Mouse (Mus musculus) adrenal gland, postnatal 4 days (tissue): ENCODE measurements around the gene Rbfox1. TPM values are rescaled to one million over a fixed set of nuclear protein-coding genes. Genes with fewer than 3 reads are reported as not detected.

Experiments used
- DNase-seq, 2 experiments: peaks; one replicate each; pipeline ENCODE4 v3.0.0; 2021 to 2022; ENCODE audit warnings: low spot score in 2 of 2, mixed read lengths in 2 of 2
- total RNA-seq, 2 experiments: library from RNA; stranded (reverse); gene quantifications; 2 replicates each; pipeline ENCODE4 v1.2.3; 2021

The Rbfox1 gene
- total RNA-seq, 2 experiments from 2014 or later, result 9.7 to 10.4 TPM

GRCm38 (mm10) chr16:6348581-6349241, 463.6 kb downstream of the Rbfox1 start:
- no peak for DNase-seq

- DNase-seq, result no peak
These were observed 464.2 kb downstream of the Rbfox1 start for GRCm38 (mm10) chr16:6349381-6349780.

DNA sequence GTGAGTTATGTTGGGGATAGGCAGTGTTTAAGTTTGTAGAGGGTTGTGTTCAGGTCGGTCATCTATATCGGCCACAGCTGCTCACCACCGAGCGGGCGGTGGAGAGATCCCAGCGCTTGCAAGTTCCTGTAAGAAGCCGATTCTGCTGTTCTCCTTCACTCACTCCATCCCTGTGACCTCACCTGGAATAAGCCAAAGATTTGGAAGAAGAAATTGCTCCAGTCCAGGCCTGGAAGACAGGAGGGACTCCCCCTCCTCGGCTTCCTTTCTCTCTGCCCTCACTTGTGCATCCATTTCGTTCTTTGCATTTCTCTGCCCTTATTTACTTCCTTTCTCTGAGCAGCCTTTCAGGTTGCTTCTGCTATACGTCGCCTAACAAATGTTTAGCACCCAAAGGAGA, 465.1 kb downstream of the Rbfox1 start:
- no peak for DNase-seq

DNA sequence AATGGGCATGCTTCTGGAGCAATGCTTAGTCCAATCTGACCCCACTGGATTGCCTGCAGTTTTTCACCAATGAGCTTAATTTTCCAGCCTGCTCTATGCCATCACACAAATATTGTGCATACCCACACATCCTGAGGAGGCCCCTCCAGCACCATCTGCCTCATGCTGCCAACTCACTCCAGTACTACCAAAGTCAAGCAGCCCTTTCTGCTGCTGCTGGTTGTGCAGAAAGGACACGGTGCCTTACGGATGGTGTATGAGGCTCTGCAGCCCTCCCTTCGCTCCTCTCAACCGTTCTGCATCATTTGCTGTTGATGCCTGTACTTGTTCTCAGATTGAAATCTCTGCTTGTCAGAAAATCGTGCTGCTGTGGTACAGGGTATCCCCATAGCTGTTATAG, 468.0 kb downstream of the Rbfox1 start:
- DNase-seq, result no peak

GRCm38 (mm10) chr16:6356931-6357330, 471.8 kb downstream of the Rbfox1 start:
- DNase-seq, result no peak

DNA sequence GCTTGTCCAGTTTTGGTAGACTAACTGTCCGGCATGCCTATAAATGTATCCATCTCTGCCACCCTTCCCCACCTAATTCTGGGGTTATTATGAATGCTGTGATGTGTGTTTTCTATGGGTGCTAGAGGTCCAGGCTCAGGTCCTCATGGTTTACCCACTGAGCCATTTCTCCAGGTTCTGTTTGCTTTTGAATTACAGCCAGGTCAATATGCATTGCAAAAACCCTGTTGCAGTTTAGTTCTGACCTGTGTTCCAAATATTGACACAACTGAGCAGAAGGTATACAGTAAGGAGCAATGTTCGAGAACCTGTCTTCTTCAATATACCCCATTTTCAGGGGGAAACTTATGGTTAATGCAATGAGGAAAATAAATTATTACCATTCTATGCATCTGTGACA, 480.6 kb downstream of the Rbfox1 start:
- DNase-seq, result no peak

- DNase-seq, result no peak
These were observed 481.5 kb downstream of the Rbfox1 start for GRCm38 (mm10) chr16:6366649-6367048.

- no peak for DNase-seq
These were observed 495.8 kb downstream of the Rbfox1 start for GRCm38 (mm10) chr16:6380924-6381323.

- no peak for DNase-seq
These were observed 496.4 kb downstream of the Rbfox1 start for GRCm38 (mm10) chr16:6381572-6381971.

DNA sequence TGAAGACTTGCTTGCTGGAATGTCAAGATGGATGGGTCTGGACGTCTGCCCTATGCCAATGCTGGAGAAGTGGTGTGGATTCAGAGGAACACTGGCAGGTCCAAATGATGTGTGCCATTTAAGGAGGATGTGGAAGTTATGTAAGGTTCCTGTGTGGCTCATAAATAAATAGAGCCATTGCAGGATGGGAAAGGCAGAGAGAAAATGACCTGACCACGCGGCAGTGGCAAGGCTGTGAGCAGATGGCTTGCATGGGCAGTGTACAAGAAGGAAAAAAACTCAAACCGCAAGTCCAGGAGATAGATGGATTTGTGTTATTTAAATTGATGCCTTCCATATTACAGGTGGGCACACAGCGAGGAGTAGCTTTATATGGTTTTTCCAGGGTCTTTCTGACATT, 497.6 kb downstream of the Rbfox1 start:
- DNase-seq, result no peak

DNA sequence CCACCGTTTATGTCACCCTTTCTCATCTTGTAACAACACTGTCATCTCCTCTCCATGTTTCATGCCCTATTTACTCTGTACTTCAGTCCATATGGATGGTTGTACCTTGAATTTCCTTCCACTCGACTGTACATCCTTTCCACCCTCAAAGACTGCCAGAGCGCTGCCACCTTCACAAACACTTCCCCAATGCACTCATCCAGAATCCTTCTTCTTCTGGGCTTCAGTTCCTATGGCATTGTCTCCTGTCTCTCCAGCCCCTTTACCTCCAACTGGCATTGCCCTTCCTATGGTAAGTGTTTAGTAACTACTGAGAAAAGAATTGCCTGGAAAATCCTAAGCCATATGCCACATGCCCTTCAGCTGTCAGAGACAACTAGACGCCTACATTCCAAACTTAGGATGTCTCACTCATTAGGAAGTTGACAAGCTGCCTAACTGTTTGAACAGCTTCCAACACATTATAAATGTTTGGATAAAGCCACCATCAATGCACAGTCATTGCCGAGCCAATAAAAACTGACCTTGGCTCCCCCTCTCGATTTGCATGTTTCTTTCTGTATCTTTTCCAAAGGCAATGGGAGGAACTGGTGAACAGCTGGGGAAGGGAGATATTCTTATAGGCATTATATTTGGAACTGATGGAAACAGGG, 505.2 kb downstream of the Rbfox1 start:
- no peak for DNase-seq

DNA sequence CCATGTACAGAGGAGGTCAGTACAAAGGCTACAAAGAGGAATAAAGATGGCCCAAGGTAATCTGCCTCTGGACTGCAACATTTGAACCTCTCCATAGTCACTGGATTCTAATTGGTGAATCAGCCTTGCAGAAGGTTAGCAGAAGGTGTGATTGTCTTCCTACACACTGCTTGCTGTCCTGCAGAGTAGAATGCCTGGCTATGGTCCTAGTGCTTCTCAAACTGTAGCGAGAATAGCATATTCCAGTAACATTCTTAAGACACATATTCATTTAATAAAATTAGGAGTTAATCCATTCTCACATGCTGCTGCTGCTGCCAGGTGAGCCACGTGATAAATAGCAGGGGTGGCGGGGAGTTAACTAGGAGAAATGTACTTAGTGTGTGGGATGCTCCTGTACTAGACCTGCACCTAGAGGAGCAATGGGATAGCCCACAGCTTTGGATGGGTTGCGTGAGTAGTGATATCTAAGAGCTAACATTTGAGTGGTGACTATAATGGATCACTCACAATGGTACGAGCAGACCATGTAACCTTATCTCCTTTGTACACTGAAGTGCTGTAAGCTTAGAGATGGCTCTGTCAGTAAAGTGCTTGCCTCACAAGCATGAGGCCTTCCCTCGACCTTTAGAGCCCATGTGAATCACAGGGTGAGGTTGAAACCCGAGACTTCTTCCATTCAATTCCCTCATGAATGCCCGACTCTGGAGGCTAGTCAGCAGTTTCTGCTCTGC, 511.7 kb downstream of the Rbfox1 start:
- no peak for DNase-seq

DNA sequence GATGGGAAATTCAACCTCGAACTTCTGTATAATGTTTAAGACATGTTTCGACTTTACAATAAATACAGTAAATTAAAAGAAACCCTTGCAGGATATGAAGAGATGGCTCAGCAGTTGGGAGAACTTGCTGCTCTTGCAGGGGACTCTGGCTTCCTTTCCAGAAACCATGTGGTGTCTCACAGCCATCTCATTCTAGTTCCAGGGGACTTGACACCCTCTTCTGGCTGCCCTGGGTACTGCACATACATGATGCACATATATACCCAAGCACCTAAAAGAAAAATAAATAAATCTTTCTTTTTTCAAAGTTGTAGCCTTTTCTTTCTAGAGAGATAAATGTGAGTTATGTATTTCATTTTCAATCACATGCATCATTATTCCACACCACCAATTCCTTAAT, 512.5 kb downstream of the Rbfox1 start:
- DNase-seq, result no peak

- no peak for DNase-seq
These were observed 517.7 kb downstream of the Rbfox1 start for GRCm38 (mm10) chr16:6402816-6403215.

DNA sequence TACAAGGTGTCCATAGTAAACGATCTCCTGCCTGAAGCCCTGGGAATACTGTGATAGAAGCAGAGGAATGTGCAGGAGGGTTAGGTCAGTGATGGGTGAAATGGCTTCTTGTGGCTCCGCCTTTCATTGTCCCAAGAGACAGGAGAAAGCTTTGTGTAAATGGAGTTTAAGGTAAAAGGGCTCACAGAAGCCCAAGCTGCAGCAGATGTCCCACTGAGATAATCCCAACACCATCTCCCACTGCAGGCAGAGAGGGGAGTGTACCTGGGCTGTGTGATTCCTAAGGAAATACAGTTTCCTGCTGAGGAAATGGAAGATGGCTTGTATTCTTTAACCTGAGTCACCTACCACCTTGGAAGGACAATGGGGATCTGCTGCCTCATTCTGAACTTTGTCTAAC, 529.7 kb downstream of the Rbfox1 start:
- DNase-seq, result no peak

- DNase-seq, result no peak
These were observed 536.5 kb downstream of the Rbfox1 start for GRCm38 (mm10) chr16:6421623-6422145.

GRCm38 (mm10) chr16:6423878-6424409, 538.8 kb downstream of the Rbfox1 start:
- DNase-seq, result no peak

- no peak for DNase-seq
These were observed 539.6 kb downstream of the Rbfox1 start for GRCm38 (mm10) chr16:6424738-6425137.

- DNase-seq, result no peak
These were observed 542.4 kb downstream of the Rbfox1 start for GRCm38 (mm10) chr16:6427292-6428281.

DNA sequence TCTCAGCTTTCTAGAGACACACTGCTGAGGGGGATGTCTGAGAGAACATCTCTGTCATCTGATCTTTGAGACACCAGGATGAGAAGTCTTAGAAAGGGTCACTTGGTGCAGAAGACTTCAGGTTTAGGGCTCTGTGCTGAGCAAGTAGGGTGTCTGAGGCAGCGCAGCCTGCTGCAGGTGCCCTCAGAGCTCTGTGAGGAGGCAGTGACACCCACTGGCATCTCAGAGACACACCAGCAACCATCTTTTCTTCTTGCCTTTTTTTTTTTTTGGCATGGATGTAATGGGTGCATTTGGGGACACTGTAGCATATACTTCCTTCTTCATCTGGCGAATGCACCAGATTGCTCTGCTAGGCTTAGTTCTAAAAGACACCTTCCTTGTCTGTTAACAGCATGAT, 545.8 kb downstream of the Rbfox1 start:
- DNase-seq, result no peak

DNA sequence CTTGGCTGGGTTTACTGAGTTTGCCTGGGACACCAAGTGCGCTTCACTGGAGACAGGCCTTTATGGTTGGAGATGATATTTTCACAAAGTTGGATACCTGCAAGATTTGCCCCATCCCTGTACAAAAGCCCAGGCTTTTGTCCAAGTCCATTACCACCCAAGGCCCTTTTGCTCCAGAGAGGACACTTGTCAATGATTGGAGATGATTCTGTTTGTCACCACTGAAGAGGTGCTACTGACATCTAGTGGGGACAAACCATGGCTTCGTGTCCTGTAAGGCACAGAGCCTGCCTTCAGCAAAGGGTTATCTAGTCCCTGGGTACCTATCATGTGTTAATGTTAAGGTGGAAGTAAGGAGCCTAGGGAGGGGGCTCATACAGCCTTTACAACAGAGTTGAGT, 551.3 kb downstream of the Rbfox1 start:
- no peak for DNase-seq
